Mouse (Mus musculus) hindbrain, postnatal 0 days (tissue): ENCODE data around the gene Kif16b. TPM values are rescaled to one million over a fixed set of nuclear protein-coding genes. Genes with fewer than 3 reads are reported as not detected.

Experiments
- ATAC-seq: fragments of 200-750 bp; cut with Nextera tagmentation; 2 replicates; pipeline ENCODE4 v1.8.0; 2017; ENCODE audit warnings: mild to moderate bottlenecking, moderate TSS enrichment, moderate library complexity
- DNase-seq: peaks from one replicate; pipeline ENCODE4 v3.0.0-alpha.2; 2015; ENCODE audit warnings: low spot score
- H3K27ac ChIP-seq: fragments of 300-500 bp; sonication (generic); 2 replicates; pipeline ENCODE4 v1.5.1; 2014; ENCODE audit warnings: mild to moderate bottlenecking
- H3K27me3 ChIP-seq: fragments of 300-500 bp; sonication (generic); 2 replicates; pipeline ENCODE4 v1.6.1; 2014; ENCODE audit warnings: low read length, mixed read lengths; ENCODE audit not compliant: insufficient read depth
- H3K36me3 ChIP-seq: fragments of 300-500 bp; sonication (generic); 2 replicates; pipeline ENCODE4 v1.6.1; 2014; ENCODE audit warnings: low read length, mixed read lengths; ENCODE audit not compliant: insufficient read depth
- H3K4me1 ChIP-seq: fragments of 300-500 bp; sonication (generic); 2 replicates; pipeline ENCODE4 v1.6.1; 2014; ENCODE audit warnings: antibody characterized with exemption, low read length, mixed read lengths; ENCODE audit not compliant: insufficient read depth
- H3K4me2 ChIP-seq: fragments of 300-500 bp; sonication (generic); 2 replicates; pipeline ENCODE4 v1.6.1; 2014; ENCODE audit warnings: low read depth, mild to moderate bottlenecking, low read length, moderate library complexity, mixed read lengths
- H3K4me3 ChIP-seq: fragments of 300-500 bp; sonication (generic); 2 replicates; pipeline ENCODE4 v1.5.1; 2014; ENCODE audit warnings: low read length
- H3K9ac ChIP-seq: fragments of 300-500 bp; sonication (generic); replicated peaks from 2 replicates; pipeline ENCODE4 v1.6.1; 2014; ENCODE audit warnings: mild to moderate bottlenecking, low read length, moderate library complexity, mixed read lengths
- H3K9me3 ChIP-seq: fragments of 300-500 bp; sonication (generic); 2 replicates; pipeline ENCODE4 v1.6.1; 2016; ENCODE audit warnings: low read length, mixed read lengths
- CTCF ChIP-seq: IDR thresholded peaks from 2 replicates; pipeline ENCODE4 v1.5.1; 2016; ENCODE audit warnings: antibody characterized with exemption, control low read depth, low read depth
- WGBS: fragments of 180-500 bp; shearing (Covaris S2); extraction: QIAGEN DNeasy Blood & Tissue Kit; methylation state at CpG from one replicate; pipeline ENCODE4 v1.1.7; 2014; 5-methylcytosine and 5-hydroxymethylcytosine counted together
- polyA plus RNA-seq: library from polyadenylated mRNA; unstranded; fragments of >200 nt; fragmentation: Nextera tagmentation; extraction: Ambion mirVana; gene quantifications from 2 replicates; pipeline ENCODE4 v1.2.1, GENCODE M21; 2015
- total RNA-seq: library from RNA; depleted of rRNA; stranded (reverse); fragments of >200 nt; gene quantifications from 2 replicates; pipeline ENCODE4 v1.2.3, GENCODE M21; 2014

Gene Kif16b
- total and polyA plus RNA-seq, 2 experiments from 2014 or later = 3.0 to 10.0 TPM

DNA sequence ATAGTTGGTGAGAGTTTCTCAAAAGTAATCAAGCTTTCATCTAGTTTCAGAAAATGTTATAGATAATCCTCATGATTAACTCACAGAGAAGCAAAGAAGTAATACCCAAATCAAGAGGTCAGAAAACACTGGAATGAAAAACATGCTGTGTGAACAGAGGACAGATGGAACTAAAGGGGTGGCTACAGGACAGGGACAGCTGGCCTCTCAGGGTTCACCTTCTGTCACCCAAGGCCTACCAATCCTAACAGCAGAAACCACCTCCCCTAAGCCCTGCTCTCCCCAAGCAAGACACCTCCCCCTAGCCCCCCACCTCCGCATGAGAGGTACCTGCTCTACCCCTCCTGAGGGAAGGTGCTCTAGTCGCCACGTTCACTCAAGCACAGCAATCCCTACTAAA lies 66.6 kb downstream of the Kif16b start:
- Histone ChIP-seq H3K4me3 (no peak overlapping the region), H3K27ac (no peak overlapping the region), H3K27me3 (no peaks in the 10 kb centered on the region), H3K9me3 (no peaks in the 10 kb centered on the region), H3K4me2 (no peak overlapping the region), H3K36me3 (no peaks in the 10 kb centered on the region; the same call in 1 of the 2 replicates), H3K9ac (no peak overlapping the region), H3K4me1 (no peaks in the 10 kb centered on the region)
- ATAC-seq (no peak), DNase-seq (no peak)
- 95% methylated on average over 3 of the region's 3 CpGs for WGBS
- TF ChIP-seq CTCF = no peak

DNA sequence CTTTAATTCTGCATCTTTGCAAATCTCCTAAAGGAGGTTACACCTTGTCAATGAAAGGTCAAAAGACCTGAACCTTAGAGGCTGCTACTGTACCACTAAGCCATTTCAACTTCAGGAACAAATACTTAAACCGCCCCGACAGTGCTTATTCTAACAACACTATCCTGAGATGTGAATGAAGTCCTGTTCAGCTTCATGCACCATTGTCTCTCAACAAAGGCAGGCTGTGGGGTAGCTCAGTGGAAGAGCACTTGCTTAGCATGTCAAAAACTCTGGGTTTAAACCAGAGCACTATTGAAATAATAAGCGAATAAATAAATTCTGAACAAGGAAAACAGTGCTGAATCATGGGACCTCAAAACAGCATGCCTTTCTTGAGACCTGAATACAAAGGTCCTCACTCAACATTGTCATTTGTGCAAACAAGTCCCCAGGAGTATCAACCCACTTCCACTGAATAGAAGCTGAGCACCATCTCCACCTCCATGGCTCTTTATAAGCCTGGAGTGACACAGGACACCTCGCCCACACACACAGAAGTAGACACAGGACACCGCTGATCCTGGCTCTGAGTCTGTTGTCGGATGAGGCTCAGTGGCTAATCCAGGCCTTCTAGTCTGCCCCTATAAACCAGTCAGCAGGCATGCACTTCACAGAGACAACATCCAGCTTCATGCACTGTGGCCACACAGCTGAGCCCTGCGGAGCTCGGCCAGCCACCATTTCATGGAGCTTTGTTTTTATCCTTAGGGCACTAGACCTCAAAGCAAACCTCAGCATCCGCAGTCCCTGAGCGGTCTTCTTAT lies 68.5 kb downstream of the Kif16b start:
- no peak overlapping the region for H3K4me2 ChIP-seq
- no peaks in the 10 kb centered on the region for H3K9me3 ChIP-seq
- H3K9ac ChIP-seq = no peak overlapping the region
- TF ChIP-seq CTCF = no peak
- no peaks in the 10 kb centered on the region for H3K4me1 ChIP-seq
- H3K27me3 ChIP-seq = no peaks in the 10 kb centered on the region
- no peak for ATAC-seq
- no peaks in the 10 kb centered on the region; the same call in 1 of the 2 replicates for H3K36me3 ChIP-seq
- WGBS = 38% methylated on average over 10 of the region's 10 CpGs
- H3K27ac ChIP-seq = no peak overlapping the region
- DNase-seq = no peak
- H3K4me3 ChIP-seq = no peak overlapping the region

DNA sequence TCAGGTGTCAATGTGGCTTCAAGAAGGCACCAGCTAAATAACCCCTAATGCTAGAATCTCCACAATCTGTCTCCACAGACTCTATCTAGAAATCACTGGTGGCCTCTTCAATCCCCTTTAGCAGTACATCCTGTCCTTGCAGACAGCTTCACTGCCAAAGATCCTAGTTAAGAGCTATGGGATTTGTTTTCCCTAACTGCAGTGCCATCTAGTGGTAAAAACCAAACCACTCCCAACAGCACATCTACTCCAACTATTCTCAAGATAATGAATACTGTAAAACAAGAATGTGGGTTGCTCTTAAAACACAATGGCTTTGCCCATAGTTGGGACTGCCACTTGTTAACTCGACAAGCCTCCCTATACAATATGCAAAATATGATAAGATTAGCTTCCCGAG lies 88.3 kb downstream of the Kif16b start:
- Histone ChIP-seq H3K36me3 (no peaks in the 10 kb centered on the region), H3K27ac (no peak overlapping the region), H3K27me3 (no peaks in the 10 kb centered on the region), H3K9ac (no peak overlapping the region), H3K4me2 (no peak overlapping the region), H3K4me3 (no peak overlapping the region), H3K4me1 (no peaks in the 10 kb centered on the region), H3K9me3 (no peaks in the 10 kb centered on the region)
- WGBS = 35% methylated on average over 2 of the region's 2 CpGs
- ATAC-seq (peak; percentile 78), DNase-seq (peak; percentile 89)
- TF ChIP-seq CTCF = peak; percentile 85

GRCm38 (mm10) chr2:142803760-142804448 lies 97.4 kb downstream of the Kif16b start:
- TF ChIP-seq CTCF = no peak
- DNase-seq (no peak), ATAC-seq (no peak)
- Histone ChIP-seq H3K27me3 (no peaks in the 10 kb centered on the region), H3K27ac (no peak overlapping the region), H3K36me3 (no peaks in the 10 kb centered on the region), H3K4me2 (no peak overlapping the region), H3K9me3 (no peaks in the 10 kb centered on the region), H3K9ac (no peak overlapping the region), H3K4me3 (no peak overlapping the region), H3K4me1 (no peaks in the 10 kb centered on the region)
- WGBS = 92% methylated on average over 1 of the region's 1 CpGs

DNA sequence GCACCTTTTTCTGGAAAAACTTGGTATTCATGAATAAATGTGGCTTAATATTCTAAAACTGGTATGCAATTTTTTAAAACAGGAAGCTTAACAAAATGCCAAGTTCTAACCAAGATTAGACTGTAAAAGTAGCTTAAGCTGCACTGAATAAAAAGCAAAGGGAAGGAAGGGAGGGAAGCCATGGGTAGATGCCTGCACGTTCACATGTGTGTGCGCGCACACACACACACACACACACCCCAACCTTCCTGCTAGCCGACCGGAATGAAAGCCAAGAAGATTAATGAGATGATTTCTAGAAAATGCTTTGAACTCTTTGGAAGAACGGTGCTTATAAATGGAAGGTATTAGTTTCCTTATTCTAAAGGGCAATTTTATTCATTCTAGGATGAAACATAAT lies 104.0 kb downstream of the Kif16b start:
- ATAC-seq (no peak), DNase-seq (no peak)
- H3K4me1 ChIP-seq = no peaks in the 10 kb centered on the region
- H3K27me3 ChIP-seq = no peaks in the 10 kb centered on the region
- H3K27ac ChIP-seq = no peak overlapping the region
- H3K9me3 ChIP-seq = no peaks in the 10 kb centered on the region
- H3K36me3 ChIP-seq = no peaks in the 10 kb centered on the region
- no peak for TF ChIP-seq CTCF
- H3K9ac ChIP-seq = no peak overlapping the region
- no peak overlapping the region for H3K4me2 ChIP-seq
- 60% methylated on average over 6 of the region's 6 CpGs for WGBS
- no peak overlapping the region for H3K4me3 ChIP-seq

GRCm38 (mm10) chr2:142775358-142775757 lies 126.0 kb downstream of the Kif16b start:
- no peak for DNase-seq
- 70% methylated on average over 1 of the region's 1 CpGs for WGBS

DNA sequence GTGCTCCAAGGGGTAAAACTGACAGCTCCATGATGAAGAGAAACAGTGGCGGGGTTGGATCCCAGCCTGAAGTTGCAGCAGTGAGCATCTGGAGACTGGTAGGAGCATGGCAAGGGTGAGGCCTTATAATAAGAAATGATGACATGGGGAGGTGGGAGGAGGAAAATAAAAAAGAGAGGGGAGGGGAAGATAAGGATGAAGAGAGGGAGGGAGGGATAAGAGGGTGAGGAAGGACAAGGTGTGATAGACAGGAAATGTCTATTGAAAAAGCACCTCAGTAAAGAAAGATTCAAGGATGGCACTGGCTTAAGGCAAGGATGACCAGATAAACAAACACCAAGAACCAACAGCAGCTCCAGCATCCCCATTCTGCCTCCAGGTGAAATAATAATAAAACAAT lies 126.6 kb downstream of the Kif16b start:
- DNase-seq (no peak), ATAC-seq (no peak)
- Histone ChIP-seq H3K27ac (no peak overlapping the region), H3K4me1 (no peaks in the 10 kb centered on the region), H3K4me2 (no peak overlapping the region), H3K9ac (no peak overlapping the region), H3K4me3 (no peak overlapping the region), H3K9me3 (no peaks in the 10 kb centered on the region), H3K36me3 (no peaks in the 10 kb centered on the region), H3K27me3 (no peaks in the 10 kb centered on the region)
- TF ChIP-seq CTCF = no peak
- WGBS = 65% methylated on average over 1 of the region's 1 CpGs

More at GRCm38 (mm10) chr2:142775358-142775757, 126.0 kb downstream of the Kif16b start:
- Histone ChIP-seq H3K36me3 (no peaks in the 10 kb centered on the region), H3K27ac (no peak overlapping the region), H3K4me2 (no peak overlapping the region), H3K27me3 (no peaks in the 10 kb centered on the region), H3K4me1 (no peaks in the 10 kb centered on the region), H3K4me3 (no peak overlapping the region), H3K9me3 (no peaks in the 10 kb centered on the region), H3K9ac (no peak overlapping the region)
- no peak for ATAC-seq
- no peak for TF ChIP-seq CTCF
